Mouse (Mus musculus) testis, adult 2 months (tissue): ENCODE measurements at regions not wholly inside any gene's neighbourhood (a gene's known extent, or its start where the extent isn't known, plus 50 kb on each side); places are given as distances from the start of the nearest gene placed in this dataset.
"Not testable (repeated sequence)": the region's sequence is repeated elsewhere in the genome, so short reads cannot be mapped to it uniquely, and the experiment has no call there.

ENCODE experiments used
- CTCF ChIP-seq: fragments of 200-500 bp; IDR thresholded peaks from 2 replicates; pipeline ENCODE4 v1.5.1; 2012; ENCODE audit warnings: low read depth, mild to moderate bottlenecking, inconsistent platforms, low read length, moderate library complexity; ENCODE audit not compliant: control insufficient read depth, insufficient read depth, insufficient replicate concordance
- POLR2A ChIP-seq: fragments of 200-500 bp; IDR thresholded peaks from 2 replicates; pipeline ENCODE4 v1.6.1; 2012; ENCODE audit warnings: low read depth, mild to moderate bottlenecking, inconsistent platforms, low read length, moderate library complexity; ENCODE audit not compliant: control insufficient read depth

GRCm38 (mm10) chr3:58284371-58284770 lies 130.1 kb upstream of the Tsc22d2 start:
- TF ChIP-seq POLR2A, CTCF: not testable (repeated sequence)
